Mouse (Mus musculus): Measurements from ENCODE around the gene Ubl7.
A peak's percentile ranks its signal among the peaks of the same experiment; 100 is the strongest.
"Not testable (repeated sequence)": the region's sequence is repeated elsewhere in the genome, so short reads cannot be mapped to it uniquely, and the experiment has no call there.

The Ubl7 gene

DNA sequence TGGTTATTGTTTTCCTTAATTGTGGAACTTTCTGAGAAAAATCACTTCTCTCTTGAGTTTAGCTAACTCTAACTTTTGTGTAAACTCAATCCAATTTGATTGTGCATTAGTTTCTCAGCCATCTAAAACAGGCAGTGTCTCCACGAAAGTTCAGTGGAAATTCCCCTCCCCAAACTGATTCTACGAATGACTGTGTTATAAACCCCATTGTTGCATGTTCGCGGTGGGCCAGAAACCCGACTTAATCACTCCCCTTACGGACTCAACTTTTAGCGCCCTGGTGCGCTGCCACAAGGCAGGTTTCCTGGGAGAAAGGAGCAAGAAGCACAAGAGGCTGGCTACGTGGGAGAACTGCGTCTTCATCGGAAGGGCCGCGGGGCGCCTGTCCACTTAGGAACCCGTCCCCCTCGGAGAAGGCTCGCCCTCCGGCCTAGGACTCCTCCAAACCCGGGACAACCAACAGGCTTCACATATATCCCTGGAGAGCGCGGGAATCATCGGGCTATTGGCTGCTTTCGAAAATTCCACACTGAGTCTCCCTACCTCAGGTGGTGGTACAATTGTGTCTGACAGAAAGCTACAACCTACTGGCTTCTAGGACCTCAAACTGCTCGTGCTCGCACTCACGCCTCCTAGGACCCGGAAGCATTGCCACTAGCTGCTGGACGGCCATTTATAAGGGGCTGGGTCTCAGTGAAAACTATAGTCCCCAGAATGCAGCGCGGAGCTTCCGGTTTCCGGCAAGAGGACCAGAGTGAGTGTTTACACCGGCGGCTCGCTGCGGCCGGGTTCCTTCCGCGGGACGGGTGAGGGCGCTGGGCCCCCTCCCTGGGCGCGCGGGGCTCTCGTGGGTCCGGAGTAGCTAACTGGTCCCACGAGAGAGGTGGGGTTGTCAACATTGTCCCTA lies at the start of gene Ubl7:
Gene Ubl7 (plus strand): TSS at position 726 of the 907 bp plus-strand sequence.
- peak; percentile 95 for DNase-seq

GRCm38 (mm10) chr9:57861951-57862471 lies 48.8 kb upstream of the Ubl7 start:
- peak; percentile 58 for DNase-seq

DNA sequence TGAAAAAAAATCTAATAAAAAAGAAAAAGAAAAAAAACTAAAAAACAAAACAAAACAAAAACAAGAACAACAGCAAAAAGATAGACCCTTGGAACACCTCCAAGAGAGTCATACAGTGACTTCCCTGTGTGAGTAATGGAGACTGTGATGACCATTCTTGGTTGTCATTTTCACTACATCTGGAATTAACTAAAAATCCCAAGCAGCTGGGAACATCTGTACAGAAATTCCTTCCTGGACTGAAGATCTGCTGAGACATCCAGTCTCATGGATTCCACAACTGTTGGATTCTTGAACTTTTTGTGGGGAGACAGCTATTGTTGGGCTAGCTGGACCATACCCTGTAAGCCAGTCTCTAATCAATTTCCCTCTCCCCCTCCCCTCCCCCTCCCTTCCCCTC lies 46.4 kb upstream of the Ubl7 start:
- peak; percentile 7 for DNase-seq

GRCm38 (mm10) chr9:57866530-57866929 lies 44.2 kb upstream of the Ubl7 start:
- no peak for DNase-seq

DNA sequence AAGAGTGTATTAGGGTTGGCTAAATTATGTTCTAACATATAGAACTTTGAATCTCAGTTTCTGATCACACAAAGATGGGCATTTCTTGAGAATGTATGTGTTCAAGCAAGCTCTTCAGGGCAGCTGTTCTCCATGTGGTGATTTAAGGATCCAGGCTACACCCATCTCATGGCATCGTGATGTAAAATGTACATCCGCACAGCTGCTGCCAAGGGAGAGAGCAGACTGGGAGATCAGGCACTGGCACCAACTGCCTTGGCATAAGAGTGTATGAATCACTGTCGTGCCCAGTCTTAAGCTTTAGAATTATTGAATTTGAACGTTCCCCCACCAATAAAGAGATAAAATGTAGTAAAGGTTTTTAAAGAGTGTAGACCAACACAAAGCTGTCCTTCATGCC lies 43.5 kb upstream of the Ubl7 start:
- no peak for DNase-seq

DNA sequence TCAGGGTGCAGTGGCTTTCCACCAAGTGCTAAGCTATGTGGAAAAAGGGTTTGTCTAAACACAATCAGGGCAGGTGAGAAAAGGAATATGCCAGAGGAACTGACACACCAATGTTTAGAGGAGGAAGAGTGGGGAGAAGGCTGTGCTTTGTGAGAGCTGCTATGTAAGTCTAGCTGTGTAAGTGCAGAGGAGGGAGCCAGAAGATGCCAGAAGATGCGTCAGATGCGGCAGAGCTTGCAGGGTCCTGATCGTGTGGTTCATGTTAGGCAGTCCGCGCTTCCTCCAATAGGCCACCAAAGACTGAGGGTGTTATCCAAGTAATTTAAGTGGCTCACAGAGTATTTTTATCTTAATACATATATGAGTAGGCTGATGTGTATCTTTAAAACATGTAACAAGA lies 42.9 kb upstream of the Ubl7 start:
- DNase-seq = no peak

GRCm38 (mm10) chr9:57868767-57869166 lies 42.0 kb upstream of the Ubl7 start:
- DNase-seq = no peak

- no peak for DNase-seq
Observed at GRCm38 (mm10) chr9:57870273-57870816, 40.4 kb upstream of the Ubl7 start.

- DNase-seq = no peak
Observed at GRCm38 (mm10) chr9:57874134-57874533, 36.6 kb upstream of the Ubl7 start.

DNA sequence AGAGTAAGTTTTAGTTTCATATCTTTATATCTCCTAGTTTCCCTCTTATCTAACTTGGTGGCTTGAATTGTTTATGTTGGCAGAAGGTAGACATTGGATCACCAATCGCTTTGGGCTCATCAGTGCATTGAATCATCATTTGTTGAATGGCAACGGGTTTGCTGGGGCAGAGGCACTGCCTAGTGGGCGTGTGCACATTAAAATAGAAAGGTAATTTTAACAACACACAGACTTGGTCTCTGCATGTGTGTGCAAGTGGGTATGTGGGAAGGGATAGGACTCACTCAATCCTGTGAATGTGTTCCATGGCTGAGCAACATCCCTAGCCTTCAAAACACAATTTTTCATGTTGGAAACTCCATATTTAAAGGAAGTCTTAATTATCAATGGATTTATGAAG lies 35.8 kb upstream of the Ubl7 start:
- no peak for DNase-seq

DNA sequence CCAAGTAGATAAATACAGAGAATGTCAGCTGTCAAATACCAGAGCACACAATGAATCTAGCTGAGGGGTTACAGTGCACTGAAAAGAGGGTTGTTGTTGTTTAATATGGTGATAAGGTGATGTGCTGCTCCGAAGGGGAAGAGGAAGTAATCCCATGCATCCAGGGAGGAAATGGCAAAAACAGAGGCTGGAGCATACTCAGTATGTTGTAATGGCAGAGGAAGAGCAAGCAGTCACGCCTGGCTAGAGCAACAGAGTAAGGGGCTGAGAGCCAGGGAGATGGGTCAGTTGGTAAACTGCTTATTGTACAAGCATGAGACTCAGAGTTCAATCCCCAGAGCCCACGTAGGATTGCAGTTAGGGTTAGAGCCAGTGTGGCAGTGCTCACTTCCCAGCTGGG lies 31.6 kb upstream of the Ubl7 start:
- DNase-seq = no peak

DNA sequence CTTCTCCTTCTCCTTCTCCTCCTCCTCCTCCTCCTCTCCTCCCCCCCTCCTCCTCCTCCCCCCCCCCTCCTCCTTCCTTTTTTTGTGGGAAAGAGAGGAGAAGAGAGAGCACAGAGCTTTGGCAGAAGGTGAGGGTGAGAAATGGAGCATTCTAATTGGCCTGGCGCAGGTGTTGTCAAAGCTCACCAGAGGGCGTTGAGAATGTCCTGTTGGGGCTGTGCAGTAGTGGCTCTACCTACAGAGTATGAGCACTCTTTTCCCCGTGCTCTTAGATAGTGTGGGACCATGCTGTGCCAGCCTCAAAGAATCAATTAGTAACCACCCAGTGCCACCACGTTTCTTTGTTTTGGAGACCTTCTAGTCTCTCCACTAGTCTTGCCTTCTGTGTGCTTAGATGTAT lies 30.5 kb upstream of the Ubl7 start:
- DNase-seq = no peak

- not testable (repeated sequence) for DNase-seq
Observed at GRCm38 (mm10) chr9:57881781-57882180, 29.0 kb upstream of the Ubl7 start.

DNA sequence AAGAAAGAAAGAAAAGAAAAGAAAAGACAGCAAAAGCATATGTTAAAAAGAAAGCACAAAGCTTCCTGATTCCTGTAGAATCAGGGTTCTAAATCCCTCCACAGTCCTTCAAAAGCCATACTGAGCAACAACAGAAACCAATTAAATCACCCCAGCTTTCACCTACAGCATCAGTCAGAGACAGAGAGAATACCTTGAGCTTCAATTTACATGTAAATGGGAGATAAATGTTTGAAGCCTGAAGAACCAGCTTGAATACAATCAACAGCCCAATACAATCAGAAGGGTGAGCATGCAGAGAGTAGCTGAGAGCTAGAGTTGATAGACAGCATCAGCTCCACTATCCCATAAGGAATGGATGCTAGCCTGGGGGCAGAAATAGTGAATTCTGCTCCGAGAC lies 27.4 kb upstream of the Ubl7 start:
- no peak for DNase-seq

DNA sequence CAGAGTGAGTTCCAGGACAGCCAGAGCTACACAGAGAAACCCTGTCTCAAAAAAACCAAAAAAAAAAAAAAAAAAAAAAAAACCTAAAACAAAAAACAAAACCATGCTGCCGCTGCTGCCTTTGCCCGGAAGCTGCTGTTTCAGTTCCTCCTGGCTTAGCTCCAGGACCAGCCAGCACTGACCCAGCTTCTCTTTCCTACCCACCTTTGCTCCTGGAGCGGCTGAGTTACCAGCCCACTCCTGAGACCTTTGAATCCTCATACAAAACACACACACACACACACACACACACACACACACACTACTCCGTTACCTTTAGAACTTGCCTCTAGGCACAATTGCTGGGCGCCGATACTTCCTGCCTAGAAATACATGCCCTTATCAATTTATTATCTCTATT lies 22.7 kb upstream of the Ubl7 start:
- peak; percentile 63 for DNase-seq

DNA sequence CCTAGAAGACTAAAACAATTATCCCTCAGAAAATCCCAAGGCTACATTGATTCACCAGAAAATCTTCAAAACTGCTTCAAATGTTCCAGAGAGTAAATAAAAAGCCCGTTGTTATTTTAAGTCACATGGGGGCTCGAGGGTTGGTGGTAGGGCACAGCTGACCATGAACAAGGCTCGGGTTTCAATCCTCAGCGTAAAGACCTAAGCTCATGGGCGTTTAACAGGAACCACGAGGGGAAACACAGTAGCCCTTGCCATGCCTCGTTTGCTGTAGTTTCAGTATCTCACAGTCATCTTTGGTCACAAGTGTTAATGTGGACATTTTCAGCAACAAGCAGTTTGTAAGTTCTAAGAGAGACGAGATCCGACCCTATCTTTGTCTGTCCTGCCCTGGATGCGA lies 10.3 kb upstream of the Ubl7 start:
- DNase-seq = no peak

DNA sequence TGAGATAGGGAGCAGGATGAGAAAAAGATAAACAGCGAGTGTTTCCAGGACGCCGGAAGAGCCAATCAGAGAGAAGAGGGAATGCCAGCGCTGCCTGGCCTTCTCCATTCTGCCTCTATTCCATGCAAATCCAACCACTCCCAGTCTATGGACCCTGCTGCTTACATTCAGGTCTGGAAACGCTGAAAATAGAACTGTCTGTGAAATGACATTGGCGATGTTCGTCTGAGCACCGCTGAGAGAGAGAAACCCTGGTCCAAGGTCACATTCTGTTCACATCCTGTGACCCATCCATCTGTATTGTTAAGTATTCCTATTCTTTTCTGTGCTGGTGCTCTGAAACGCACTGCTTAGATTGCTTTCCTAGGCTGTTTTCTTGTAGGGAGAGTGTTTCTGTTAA lies 9.6 kb upstream of the Ubl7 start:
- no peak for DNase-seq

DNA sequence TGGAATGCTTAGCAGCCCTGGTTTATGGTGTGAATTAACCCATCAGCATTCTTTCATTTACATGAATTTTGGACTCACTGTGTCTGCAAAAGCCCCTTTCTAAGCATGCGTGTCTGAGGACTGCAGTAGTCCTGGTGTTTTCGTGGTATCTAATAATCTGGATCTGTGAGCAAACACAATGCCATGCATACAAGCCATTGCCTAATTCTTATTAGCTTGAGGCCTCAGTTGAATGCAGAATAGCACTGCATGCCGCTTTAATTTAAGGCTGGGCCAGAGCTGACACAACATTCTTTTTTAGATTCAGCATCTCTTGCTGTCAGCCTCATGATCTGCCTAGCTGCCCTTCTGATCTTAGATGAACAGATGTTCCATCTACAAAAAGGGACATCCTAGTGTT lies 9.2 kb upstream of the Ubl7 start:
- DNase-seq = no peak

GRCm38 (mm10) chr9:57902132-57902531 lies 8.6 kb upstream of the Ubl7 start:
- no peak for DNase-seq

GRCm38 (mm10) chr9:57903589-57904249 lies 7.1 kb upstream of the Ubl7 start:
- DNase-seq = no peak

- DNase-seq = no peak
Observed at GRCm38 (mm10) chr9:57904250-57904644, 6.5 kb upstream of the Ubl7 start.

- no peak for DNase-seq
Observed at GRCm38 (mm10) chr9:57907206-57907605, 3.6 kb upstream of the Ubl7 start.

GRCm38 (mm10) chr9:57912571-57912970 lies 1.8 kb downstream of the Ubl7 start:
- no peak for DNase-seq
